Mouse (Mus musculus): ENCODE results near the gene Spns2.

- TF ChIP-seq POLR2A (IDR thresholded peaks at IDR 0.05; ENCODE audit: borderline replicate concordance, extremely low read depth, insufficient read depth, insufficient read length, poor library complexity, severe bottlenecking) = no peak
- no peak for TF ChIP-seq CTCF (IDR thresholded peaks at IDR 0.05; ENCODE audit: borderline replicate concordance, extremely low read depth, insufficient read depth, insufficient read length)
These were observed 4.5 kb downstream of the Spns2 start for GRCm38 (mm10) chr11:72485157-72485556.
